Mouse (Mus musculus): ENCODE results near the gene Mfrp.

- no peak for TF ChIP-seq CTCF (IDR thresholded peaks at IDR 0.05; ENCODE audit: borderline replicate concordance, extremely low read depth, insufficient read depth, insufficient read length)
- no peak for TF ChIP-seq POLR2A (IDR thresholded peaks at IDR 0.05; ENCODE audit: borderline replicate concordance, extremely low read depth, insufficient read depth, insufficient read length, poor library complexity, severe bottlenecking)
Observed at GRCm38 (mm10) chr9:44072599-44072915, 29.0 kb upstream of the Mfrp start.
